Mouse (Mus musculus) right cerebral cortex, adult 2 months (tissue): ENCODE data around the gene Fbl.
"Not testable (repeated sequence)": the region's sequence is repeated elsewhere in the genome, so short reads cannot be mapped to it uniquely, and the experiment has no call there.

ENCODE experiments used
- DNase-seq, 2 experiments: peaks; one replicate each; pipeline ENCODE4 v3.0.0; 2021 to 2022; ENCODE audit warnings: low spot score in 2 of 2

Gene Fbl

GRCm38 (mm10) chr7:28169489-28170422 lies at the start of gene Fbl:
Gene Fbl (plus strand): TSS chr7:28169710.
- peak; percentile 89 to 94 for DNase-seq

GRCm38 (mm10) chr7:28129166-28129565 lies 40.3 kb upstream of the Fbl start, which contains the start of gene 9530053A07Rik:
Gene 9530053A07Rik (plus strand): TSS chr7:28129466.
- no peak for DNase-seq

GRCm38 (mm10) chr7:28137613-28138012 lies 31.9 kb upstream of the Fbl start:
- peak; percentile 54 to 71 for DNase-seq

GRCm38 (mm10) chr7:28148263-28148662 lies 21.2 kb upstream of the Fbl start:
- DNase-seq, result peak; percentile 63 to 68

GRCm38 (mm10) chr7:28149841-28150240 lies 19.7 kb upstream of the Fbl start:
- DNase-seq, result no peak

GRCm38 (mm10) chr7:28151584-28152221 lies 17.8 kb upstream of the Fbl start:
- DNase-seq, result peak; percentile 50 to 66

- DNase-seq, result not testable (repeated sequence)
Observed at GRCm38 (mm10) chr7:28153595-28153994, 15.9 kb upstream of the Fbl start.

- DNase-seq, result no peak
Observed at GRCm38 (mm10) chr7:28159292-28159691, 10.2 kb upstream of the Fbl start.

- DNase-seq, result no peak
Observed at GRCm38 (mm10) chr7:28159893-28160292, 9.6 kb upstream of the Fbl start.

GRCm38 (mm10) chr7:28161163-28161749 lies 8.3 kb upstream of the Fbl start:
- no peak for DNase-seq

GRCm38 (mm10) chr7:28165406-28165805 lies 4.1 kb upstream of the Fbl start:
- no peak for DNase-seq

GRCm38 (mm10) chr7:28168320-28169115 lies 992 bp upstream of the Fbl start:
- peak; percentile 49 to 52 for DNase-seq

GRCm38 (mm10) chr7:28175358-28175757 lies 5.8 kb downstream of the Fbl start:
- DNase-seq, result no peak

- DNase-seq, result peak; percentile 97 to 98
Observed at GRCm38 (mm10) chr7:28179228-28179627, 9.7 kb downstream of the Fbl start, which contains the start of gene Dyrk1b. Gene Dyrk1b (plus strand): TSS chr7:28179469.

- DNase-seq, result peak; percentile 92 to 94
Observed at GRCm38 (mm10) chr7:28179741-28180377, 10.3 kb downstream of the Fbl start.

- no peak for DNase-seq
Observed at GRCm38 (mm10) chr7:28180890-28181289, 11.4 kb downstream of the Fbl start.

- no peak for DNase-seq
Observed at GRCm38 (mm10) chr7:28181376-28181775, 11.9 kb downstream of the Fbl start.

- no peak for DNase-seq
Observed at GRCm38 (mm10) chr7:28182320-28182719, 12.8 kb downstream of the Fbl start.

GRCm38 (mm10) chr7:28185884-28186283 lies 16.4 kb downstream of the Fbl start:
- no peak for DNase-seq

GRCm38 (mm10) chr7:28186631-28187030 lies 17.1 kb downstream of the Fbl start:
- no peak for DNase-seq

GRCm38 (mm10) chr7:28191489-28191888 lies 22.0 kb downstream of the Fbl start:
- no peak for DNase-seq
